28 mouse cellular contexts compared by ENCODE assay signal in genomic region chr14:59435206-59435605, GRCm38 (mm10).
"Had no signal": no experiment of that assay in that cellular context is flagged by ENCODE, and none has a peak within 500 bp of the region (broad histone marks: within the 10 kb centered on the region; RNA-seq: fewer than 3 reads in every experiment).

No protein-coding gene starts in this region.

- H3K4me3 ChIP-seq: limb, embryonic 10.5 days; limb, embryonic 12.5 days; limb, embryonic 13.5 days; limb, embryonic 15.5 days; liver, embryonic 12.5 days; liver, embryonic 13.5 days; liver, embryonic 15.5 days; lung, embryonic 15.5 days; megakaryocyte, embryonic 14.5 days; midbrain, embryonic 10.5 days; midbrain, embryonic 12.5 days; midbrain, embryonic 13.5 days; midbrain, embryonic 15.5 days; myocyte; neural tube, embryonic 12.5 days had no signal

- DNase-seq: left cerebral cortex, postnatal 4 days; liver; liver, embryonic 13.5 days; liver, postnatal 0 days; lung, adult 18-20 months; lung, adult 2 months; lung, embryonic 14.5 days; lung, postnatal 10 days; lung, postnatal 14 days; lung, postnatal 36 days; lung, postnatal 4 days; midbrain, embryonic 14.5 days had no signal

- H3K27me3 ChIP-seq: limb, embryonic 12.5 days; limb, embryonic 13.5 days; limb, embryonic 15.5 days; liver, embryonic 12.5 days; liver, embryonic 13.5 days; liver, embryonic 15.5 days; lung, embryonic 15.5 days; megakaryocyte, embryonic 14.5 days; midbrain, embryonic 12.5 days; midbrain, embryonic 13.5 days; midbrain, embryonic 15.5 days; neural tube, embryonic 12.5 days had no signal

- H3K36me3 ChIP-seq: limb, embryonic 13.5 days; limb, embryonic 15.5 days; lung, embryonic 15.5 days; midbrain, embryonic 10.5 days; midbrain, embryonic 12.5 days; midbrain, embryonic 13.5 days; midbrain, embryonic 15.5 days; neural tube, embryonic 12.5 days had no signal

- H3K27ac ChIP-seq: limb, embryonic 10.5 days; limb, embryonic 12.5 days; limb, embryonic 13.5 days; limb, embryonic 15.5 days; liver, embryonic 12.5 days; liver, embryonic 13.5 days; liver, embryonic 14.5 days; liver, embryonic 15.5 days; lung, embryonic 15.5 days; macrophage; midbrain, embryonic 10.5 days; midbrain, embryonic 12.5 days; midbrain, embryonic 13.5 days; midbrain, embryonic 15.5 days; neural tube, embryonic 12.5 days had no signal
